Mouse (Mus musculus) heart, embryonic 12.5 days (tissue): ENCODE data around the gene Adgrf3. TPM values are rescaled to one million over a fixed set of nuclear protein-coding genes. Genes with fewer than 3 reads are reported as not detected.

ENCODE experiments used
- ATAC-seq: fragments of 200-750 bp; cut with Nextera tagmentation; 2 replicates; pipeline ENCODE4 v1.8.0; 2017; ENCODE audit warnings: moderate TSS enrichment, moderate library complexity; ENCODE audit not compliant: insufficient number of reproducible peaks, low FRiP score
- H3K27ac ChIP-seq: fragments of 300-500 bp; sonication (generic); 2 replicates; pipeline ENCODE4 v1.5.1; 2016; ENCODE audit warnings: mild to moderate bottlenecking, moderate library complexity; ENCODE audit not compliant: poor library complexity, severe bottlenecking
- H3K27me3 ChIP-seq: fragments of 300-500 bp; sonication (generic); replicated peaks from 2 replicates; pipeline ENCODE4 v1.6.1; 2016; ENCODE audit warnings: mild to moderate bottlenecking, moderate library complexity
- H3K36me3 ChIP-seq: fragments of 300-500 bp; sonication (generic); 2 replicates; pipeline ENCODE4 v1.6.1; 2016; ENCODE audit warnings: mild to moderate bottlenecking, moderate library complexity
- H3K4me1 ChIP-seq: fragments of 300-500 bp; sonication (generic); replicated peaks from 2 replicates; pipeline ENCODE4 v1.6.1; 2016; ENCODE audit warnings: mild to moderate bottlenecking
- H3K4me2 ChIP-seq: fragments of 300-500 bp; sonication (generic); 2 replicates; pipeline ENCODE4 v1.6.1; 2016; ENCODE audit warnings: mild to moderate bottlenecking, moderate library complexity
- H3K4me3 ChIP-seq: fragments of 300-500 bp; sonication (generic); 2 replicates; pipeline ENCODE4 v1.5.1; 2016; ENCODE audit warnings: mild to moderate bottlenecking
- H3K9ac ChIP-seq: fragments of 300-500 bp; sonication (generic); 2 replicates; pipeline ENCODE4 v1.6.1; 2016; ENCODE audit warnings: mild to moderate bottlenecking, moderate library complexity
- H3K9me3 ChIP-seq: fragments of 300-500 bp; sonication (generic); replicated peaks from 2 replicates; pipeline ENCODE4 v1.6.1; 2016; ENCODE audit warnings: mild to moderate bottlenecking, moderate library complexity
- WGBS: fragments of 180-500 bp; shearing (Covaris S2); methylation state at CpG from one replicate; pipeline ENCODE4 v1.1.7; 2016; 5-methylcytosine and 5-hydroxymethylcytosine counted together
- polyA plus RNA-seq: library from polyadenylated mRNA; unstranded; fragments of >200 nt; fragmentation: Nextera tagmentation; extraction: Ambion mirVana; gene quantifications from 2 replicates; pipeline ENCODE4 v1.2.1, GENCODE M21; 2016

The Adgrf3 gene
- polyA plus RNA-seq, 1 experiment from 2014 or later: 0.37 TPM

DNA sequence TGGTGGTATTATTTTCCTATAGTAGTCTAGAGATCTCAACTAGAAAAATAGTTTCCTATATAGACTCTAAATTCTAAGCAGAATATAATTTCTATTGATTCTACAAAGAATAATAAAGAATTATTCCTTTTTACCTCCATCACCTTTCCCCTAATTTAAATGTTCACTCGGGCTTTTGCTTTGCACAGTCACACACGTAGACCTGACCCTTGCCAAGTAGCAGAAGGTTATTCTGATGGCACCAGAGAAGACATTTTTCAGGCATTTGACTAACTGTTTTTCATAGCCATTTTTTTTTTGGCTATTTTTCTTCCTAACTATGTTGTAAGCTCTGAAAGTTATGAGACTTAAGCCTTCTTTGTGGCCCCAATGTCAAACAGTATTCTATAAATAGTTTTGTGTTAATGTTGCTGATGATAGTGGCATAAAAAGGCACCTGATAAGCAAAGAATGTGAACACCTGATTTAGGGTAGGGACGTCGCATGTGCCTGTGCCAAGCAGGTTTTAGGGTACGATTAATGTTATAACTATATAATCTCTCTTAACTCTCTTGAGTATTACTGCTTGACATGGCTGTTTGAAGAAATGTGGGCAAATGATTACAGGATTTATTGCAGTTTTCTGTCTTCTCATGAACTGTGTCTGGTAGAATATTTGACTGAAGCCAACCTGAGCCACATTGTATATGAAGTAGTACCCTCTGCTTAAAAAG is 40.1 kb downstream of the Adgrf3 start:
- Histone ChIP-seq H3K36me3 (peaks cover 38% of the 10 kb centered on the region), H3K27ac (peak overlapping the region; percentile 64; the same call in 1 of the 2 replicates), H3K4me3 (no peak overlapping the region), H3K4me2 (no peak overlapping the region), H3K27me3 (no peaks in the 10 kb centered on the region), H3K9me3 (no peaks in the 10 kb centered on the region), H3K4me1 (peaks cover 3% of the 10 kb centered on the region), H3K9ac (no peak overlapping the region)
- 65% methylated on average over 5 of the region's 5 CpGs for WGBS
- no peak for ATAC-seq

- Histone ChIP-seq H3K9ac (no peak overlapping the region), H3K27ac (no peak overlapping the region)
- no peak for ATAC-seq
Observed at GRCm38 (mm10) chr5:30162339-30162738, 43.2 kb downstream of the Adgrf3 start.

DNA sequence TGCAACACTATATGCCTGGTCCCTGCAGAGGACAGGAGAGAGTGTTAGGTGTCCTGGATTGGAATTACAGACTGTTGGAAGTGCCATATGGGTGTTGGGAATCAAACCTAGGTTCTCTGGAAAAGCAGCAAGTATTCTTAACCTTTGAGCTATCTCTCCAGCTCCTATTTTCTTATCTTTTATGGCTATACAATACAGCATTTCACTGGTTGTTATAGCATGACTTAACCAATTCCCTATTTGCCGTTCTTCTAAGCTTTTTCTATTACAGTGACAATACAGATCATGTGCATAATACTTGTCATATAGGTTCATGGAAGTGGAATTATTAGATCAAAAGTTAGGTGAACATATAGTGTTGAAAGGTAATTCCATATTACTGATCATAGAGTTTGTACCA is 43.7 kb downstream of the Adgrf3 start:
- Histone ChIP-seq H3K36me3 (peaks cover 16% of the 10 kb centered on the region), H3K4me1 (peaks cover 21% of the 10 kb centered on the region), H3K27ac (no peak overlapping the region), H3K4me2 (no peak overlapping the region), H3K9ac (no peak overlapping the region), H3K9me3 (no peaks in the 10 kb centered on the region), H3K27me3 (no peaks in the 10 kb centered on the region), H3K4me3 (no peak overlapping the region)
- WGBS: 90% methylated on average over 1 of the region's 1 CpGs
- no peak for ATAC-seq

More at GRCm38 (mm10) chr5:30162339-30162738, 43.2 kb downstream of the Adgrf3 start:
- H3K4me2 ChIP-seq: no peak overlapping the region
- H3K27me3 ChIP-seq: no peaks in the 10 kb centered on the region
- peaks cover 19% of the 10 kb centered on the region for H3K4me1 ChIP-seq
- H3K4me3 ChIP-seq: no peak overlapping the region
- no peaks in the 10 kb centered on the region for H3K9me3 ChIP-seq
- peaks cover 19% of the 10 kb centered on the region for H3K36me3 ChIP-seq
- WGBS: 66% methylated on average over 6 of the region's 6 CpGs

DNA sequence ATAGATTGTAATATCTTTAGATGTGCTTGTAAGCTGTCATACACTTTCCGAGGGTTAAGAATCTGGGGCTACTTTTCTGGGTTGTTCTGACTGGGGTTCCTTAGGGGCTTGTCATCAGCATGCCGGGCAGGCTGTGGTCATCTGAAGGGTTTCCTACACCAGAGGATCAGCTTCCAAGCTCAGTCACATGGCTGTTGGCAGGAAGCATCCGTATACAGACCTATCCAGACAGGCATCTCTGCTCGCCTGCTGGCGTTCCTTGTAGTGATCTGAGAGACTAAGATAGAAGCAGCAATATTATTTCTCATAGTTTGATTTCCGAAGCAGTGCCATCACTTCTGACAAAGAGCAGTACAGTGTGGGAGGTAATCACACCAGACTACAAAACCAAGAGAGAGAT is 45.9 kb downstream of the Adgrf3 start:
- H3K9me3 ChIP-seq: no peaks in the 10 kb centered on the region
- H3K27ac ChIP-seq: no peak overlapping the region

GRCm38 (mm10) chr5:30155821-30156629 is 49.5 kb downstream of the Adgrf3 start:
- no peak for ATAC-seq
- Histone ChIP-seq H3K27ac (peak overlapping the region; percentile 85), H3K4me2 (peak overlapping the region; percentile 66), H3K9ac (peak overlapping the region; percentile 91), H3K9me3 (no peaks in the 10 kb centered on the region), H3K4me3 (peak overlapping the region; percentile 91), H3K4me1 (peaks cover 34% of the 10 kb centered on the region), H3K36me3 (no peaks in the 10 kb centered on the region), H3K27me3 (no peaks in the 10 kb centered on the region)
- WGBS: 29% methylated on average over 13 of the region's 13 CpGs

More for the DNA sequence above, 45.9 kb downstream of the Adgrf3 start:
- H3K4me3 ChIP-seq: no peak overlapping the region
- H3K4me1 ChIP-seq: peaks cover 25% of the 10 kb centered on the region
- H3K9ac ChIP-seq: no peak overlapping the region
- no peak for ATAC-seq
- H3K36me3 ChIP-seq: peaks cover 5% of the 10 kb centered on the region; the same call in 1 of the 2 replicates
- no peak overlapping the region for H3K4me2 ChIP-seq
- WGBS: 61% methylated on average over 6 of the region's 6 CpGs
- no peaks in the 10 kb centered on the region for H3K27me3 ChIP-seq

- Histone ChIP-seq H3K36me3 (no peaks in the 10 kb centered on the region), H3K9ac (peak overlapping the region; percentile 91), H3K9me3 (no peaks in the 10 kb centered on the region), H3K4me3 (peak overlapping the region; percentile 91), H3K4me2 (peak overlapping the region; percentile 66), H3K27ac (peak overlapping the region; percentile 85), H3K27me3 (no peaks in the 10 kb centered on the region), H3K4me1 (peaks cover 34% of the 10 kb centered on the region)
- peak; percentile 37; the same call in 1 of the 2 replicates for ATAC-seq
- under 1% methylated on average over 31 of the region's 31 CpGs for WGBS
Observed at GRCm38 (mm10) chr5:30155395-30155792, 50.1 kb downstream of the Adgrf3 start.

GRCm38 (mm10) chr5:30154474-30155394 is 50.8 kb downstream of the Adgrf3 start, which contains the start of the genes Hadha and Hadhb:
Gene Hadha (minus strand): TSS chr5:30155162.
Gene Hadhb (plus strand): TSS chr5:30155248.
- Histone ChIP-seq H3K4me1 (peaks cover 33% of the 10 kb centered on the region), H3K27ac (peak within 1 kb of the TSS; percentile 85), H3K4me2 (peak within 1 kb of the TSS; percentile 66), H3K4me3 (peak within 1 kb of the TSS; percentile 91), H3K36me3 (0 out of 2 replicates have a peak, but pooled peaks cover 3% of the 10 kb centered on the region), H3K27me3 (no peaks in the 10 kb centered on the region), H3K9ac (peak within 1 kb of the TSS; percentile 91), H3K9me3 (no peaks in the 10 kb centered on the region)
- WGBS: under 1% methylated on average over 53 of the region's 53 CpGs
- ATAC-seq: peak; percentile 94

GRCm38 (mm10) chr5:30154013-30154412 is 51.5 kb downstream of the Adgrf3 start:
- peaks cover 29% of the 10 kb centered on the region for H3K4me1 ChIP-seq
- H3K36me3 ChIP-seq: 0 out of 2 replicates have a peak, but pooled peaks cover 3% of the 10 kb centered on the region
- peak overlapping the region; percentile 91 for H3K9ac ChIP-seq
- no peaks in the 10 kb centered on the region for H3K27me3 ChIP-seq
- no peak overlapping the region; the same call in 1 of the 2 replicates for H3K27ac ChIP-seq
- no peaks in the 10 kb centered on the region for H3K9me3 ChIP-seq
- H3K4me2 ChIP-seq: peak overlapping the region; percentile 66
- no peak for ATAC-seq
- peak overlapping the region; percentile 91 for H3K4me3 ChIP-seq
- WGBS: 21% methylated on average over 4 of the region's 4 CpGs

DNA sequence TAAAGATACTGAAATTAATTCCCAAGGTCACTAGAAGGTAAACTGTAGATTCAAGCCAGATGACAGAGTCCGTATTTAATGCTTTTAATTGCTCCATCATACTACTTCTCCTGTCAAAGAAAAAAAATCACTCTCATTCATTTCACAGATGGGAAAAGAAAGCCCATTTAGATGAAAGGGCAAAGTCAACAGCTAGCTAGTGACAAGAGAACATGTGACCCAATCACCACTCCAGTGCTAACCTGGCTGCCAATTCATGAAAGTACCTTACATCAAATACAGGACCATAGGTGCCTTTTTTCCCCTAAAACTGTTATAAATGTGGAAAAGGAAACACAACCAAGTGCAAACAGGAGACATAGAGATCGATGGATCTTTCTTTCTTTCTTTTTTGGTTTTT is 52.3 kb downstream of the Adgrf3 start:
- Histone ChIP-seq H3K9ac (no peak overlapping the region), H3K36me3 (0 out of 2 replicates have a peak, but pooled peaks cover 7% of the 10 kb centered on the region), H3K4me2 (no peak overlapping the region), H3K4me3 (no peak overlapping the region), H3K4me1 (peaks cover 28% of the 10 kb centered on the region), H3K27ac (no peak overlapping the region), H3K9me3 (no peaks in the 10 kb centered on the region), H3K27me3 (no peaks in the 10 kb centered on the region)
- 85% methylated on average over 2 of the region's 2 CpGs for WGBS
- no peak for ATAC-seq

DNA sequence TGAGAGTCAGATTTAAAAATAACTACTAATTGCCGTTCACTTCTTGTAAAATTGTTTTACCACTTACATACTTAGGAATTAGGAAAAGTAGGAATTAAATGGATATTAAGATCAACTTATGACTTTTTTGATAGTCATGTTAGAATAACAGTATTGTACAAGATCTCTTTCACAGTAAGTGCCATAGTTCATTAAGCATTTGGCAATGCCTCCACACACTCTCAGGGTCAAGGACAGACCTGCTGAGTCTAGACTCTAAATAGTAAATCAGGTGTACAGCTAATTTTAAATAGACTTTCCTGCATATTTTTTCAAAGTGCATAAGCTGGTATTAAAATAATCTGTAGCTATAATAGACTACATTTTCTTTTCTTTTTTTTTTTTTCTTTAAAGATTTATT is 53.1 kb downstream of the Adgrf3 start:
- 0 out of 2 replicates have a peak, but pooled peaks cover 7% of the 10 kb centered on the region for H3K36me3 ChIP-seq
- H3K27me3 ChIP-seq: no peaks in the 10 kb centered on the region
- 90% methylated on average over 1 of the region's 1 CpGs for WGBS
- ATAC-seq: no peak
- no peak overlapping the region for H3K27ac ChIP-seq
- no peak overlapping the region for H3K9ac ChIP-seq
- H3K4me2 ChIP-seq: no peak overlapping the region
- H3K4me3 ChIP-seq: no peak overlapping the region
- H3K9me3 ChIP-seq: no peaks in the 10 kb centered on the region
- peaks cover 22% of the 10 kb centered on the region for H3K4me1 ChIP-seq
